ENCODE assay signal across 8 mouse cellular contexts in genomic region chr6:86823051-86823431, GRCm38 (mm10). TPM values are rescaled to one million over a fixed set of nuclear protein-coding genes. Genes with fewer than 3 reads are reported as not detected.
DNase-seq lines count a peak whose midpoint lies in the region; ATAC-seq and TF ChIP-seq lines count a peak whose summit lies in the region.

No protein-coding gene starts in this region.

- TF ChIP-seq CTCF in stomach, postnatal 0 days (IDR thresholded peaks at IDR 0.05; ENCODE audit: low read depth): no peak

- no peak overlapping the region for H3K4me2 ChIP-seq in forebrain, embryonic 14.5 days (ENCODE audit: low read length)
- peak overlapping the region; percentile 55 for H3K4me2 ChIP-seq in liver, embryonic 11.5 days
- H3K4me2 ChIP-seq in limb, embryonic 12.5 days: peak overlapping the region; percentile 46
- peak overlapping the region; percentile 49; the same call in 1 of the 2 replicates for H3K4me2 ChIP-seq in stomach, postnatal 0 days (replicated peaks; ENCODE audit: low read depth)

- 29% methylated on average over 9 of the region's 9 CpGs for WGBS in forebrain, embryonic 10.5 days
- 26% methylated on average over 9 of the region's 9 CpGs for WGBS in forebrain, embryonic 14.5 days
- WGBS in liver, embryonic 11.5 days: 23% methylated on average over 9 of the region's 9 CpGs
- 28% methylated on average over 9 of the region's 9 CpGs for WGBS in limb, embryonic 12.5 days
- WGBS in stomach, postnatal 0 days: 29% methylated on average over 9 of the region's 9 CpGs

- H3K27ac ChIP-seq in forebrain, embryonic 10.5 days: no peak overlapping the region
- no peak overlapping the region for H3K27ac ChIP-seq in forebrain, embryonic 14.5 days (ENCODE audit: low read depth, low read length)
- no peak overlapping the region for H3K27ac ChIP-seq in liver, embryonic 11.5 days (ENCODE audit: low read depth, low read length)
- no peak overlapping the region for H3K27ac ChIP-seq in limb, embryonic 12.5 days
- H3K27ac ChIP-seq in stomach, postnatal 0 days (replicated peaks): no peak overlapping the region

- H3K27me3 ChIP-seq in forebrain, embryonic 10.5 days (ENCODE audit: poor library complexity, severe bottlenecking): peaks cover 27% of the 10 kb centered on the region
- H3K27me3 ChIP-seq in forebrain, embryonic 14.5 days (replicated peaks; ENCODE audit: control insufficient read depth, insufficient read depth, low read length): no peaks in the 10 kb centered on the region
- H3K27me3 ChIP-seq in liver, embryonic 11.5 days (replicated peaks; ENCODE audit: control insufficient read depth, insufficient read depth, low read length): peaks cover 3% of the 10 kb centered on the region; the same call in 1 of the 2 replicates
- H3K27me3 ChIP-seq in limb, embryonic 12.5 days: peaks cover 17% of the 10 kb centered on the region
- no peaks in the 10 kb centered on the region for H3K27me3 ChIP-seq in stomach, postnatal 0 days (ENCODE audit: control insufficient read depth, insufficient read depth, low read length)

- DNase-seq in forebrain, embryonic 10.5 days (ENCODE audit: extremely low spot score, low spot score): no peak
- no peak for DNase-seq in forebrain, embryonic 14.5 days (ENCODE audit: low spot score)
- DNase-seq in liver, embryonic 11.5 days (ENCODE audit: low spot score): no peak
- no peak for DNase-seq in liver
- DNase-seq in stomach, postnatal 0 days (ENCODE audit: low spot score): no peak
- no peak for DNase-seq in ovary, adult 18-20 months (ENCODE audit: low spot score)
- DNase-seq in cerebellum, postnatal 4 days (ENCODE audit: low spot score in 2 of 2): no peak

- peaks cover 14% of the 10 kb centered on the region for H3K4me1 ChIP-seq in forebrain, embryonic 10.5 days
- no peaks in the 10 kb centered on the region for H3K4me1 ChIP-seq in forebrain, embryonic 14.5 days (ENCODE audit: control insufficient read depth, insufficient read depth, low read length)
- H3K4me1 ChIP-seq in liver, embryonic 11.5 days (replicated peaks; ENCODE audit: control insufficient read depth, insufficient read depth, low read length): no peaks in the 10 kb centered on the region
- peaks cover 9% of the 10 kb centered on the region for H3K4me1 ChIP-seq in limb, embryonic 12.5 days (replicated peaks)
- no peaks in the 10 kb centered on the region for H3K4me1 ChIP-seq in stomach, postnatal 0 days (replicated peaks; ENCODE audit: control insufficient read depth, insufficient read depth)

- 0 out of 2 replicates have a peak overlapping the region, but pooled peaks have one; percentile 24 for H3K4me3 ChIP-seq in forebrain, embryonic 10.5 days
- no peak overlapping the region for H3K4me3 ChIP-seq in forebrain, embryonic 14.5 days (ENCODE audit: low read depth, low read length)
- H3K4me3 ChIP-seq in liver, embryonic 11.5 days (ENCODE audit: low read depth, low read length): no peak overlapping the region
- no peak overlapping the region for H3K4me3 ChIP-seq in limb, embryonic 12.5 days (replicated peaks)
- no peak overlapping the region for H3K4me3 ChIP-seq in stomach, postnatal 0 days (ENCODE audit: low read depth, low read length)

- no peaks in the 10 kb centered on the region for H3K9me3 ChIP-seq in forebrain, embryonic 10.5 days
- no peaks in the 10 kb centered on the region for H3K9me3 ChIP-seq in forebrain, embryonic 14.5 days (replicated peaks; ENCODE audit: control insufficient read depth, low read length)
- no peaks in the 10 kb centered on the region for H3K9me3 ChIP-seq in liver, embryonic 11.5 days (ENCODE audit: control insufficient read depth, low read length)
- no peaks in the 10 kb centered on the region for H3K9me3 ChIP-seq in limb, embryonic 12.5 days
- H3K9me3 ChIP-seq in stomach, postnatal 0 days (ENCODE audit: control insufficient read depth, low read length): no peaks in the 10 kb centered on the region

- no peak for TF ChIP-seq EP300 in stomach, postnatal 0 days (optimal IDR thresholded peaks at IDR 0.05)

- no peak overlapping the region for H3K9ac ChIP-seq in forebrain, embryonic 14.5 days (ENCODE audit: low read length)
- no peak overlapping the region for H3K9ac ChIP-seq in liver, embryonic 11.5 days (ENCODE audit: low read depth, low read length)
- H3K9ac ChIP-seq in limb, embryonic 12.5 days (replicated peaks): no peak overlapping the region
- no peak overlapping the region for H3K9ac ChIP-seq in stomach, postnatal 0 days (ENCODE audit: low read length)

- ATAC-seq in forebrain, embryonic 14.5 days: no peak
- ATAC-seq in liver, embryonic 11.5 days (replicated peaks; ENCODE audit: low FRiP score): no peak
- no peak for ATAC-seq in limb, embryonic 12.5 days (ENCODE audit: insufficient number of reproducible peaks, insufficient read depth, low FRiP score, low TSS enrichment, low read depth)
- no peak for ATAC-seq in stomach, postnatal 0 days (ENCODE audit: low FRiP score, low TSS enrichment)

- H3K36me3 ChIP-seq in forebrain, embryonic 10.5 days (replicated peaks): no peaks in the 10 kb centered on the region
- no peaks in the 10 kb centered on the region for H3K36me3 ChIP-seq in forebrain, embryonic 14.5 days (ENCODE audit: control insufficient read depth, insufficient read depth, low read length)
- no peaks in the 10 kb centered on the region for H3K36me3 ChIP-seq in liver, embryonic 11.5 days (ENCODE audit: control insufficient read depth, insufficient read depth, low read length)
- no peaks in the 10 kb centered on the region for H3K36me3 ChIP-seq in limb, embryonic 12.5 days
- no peaks in the 10 kb centered on the region for H3K36me3 ChIP-seq in stomach, postnatal 0 days (ENCODE audit: control insufficient read depth, insufficient read depth, low read length)

RNA-seq across cellular contexts. Expression of gene Aak1, which starts 26.3 kb away (rescaled TPM):
- 11.4 and 13.6 TPM in 2 replicates for polyA plus RNA-seq in forebrain, embryonic 10.5 days (2016; fragmentation: Nextera tagmentation; extraction: Ambion mirVana)
- 23.5 and 30.9 TPM in 2 replicates for polyA plus RNA-seq in forebrain, embryonic 14.5 days (2014; fragmentation: Nextera tagmentation; extraction: Ambion mirVana)
- 13.1 TPM in 2 replicates for polyA plus RNA-seq in liver, embryonic 11.5 days (2014; fragmentation: Nextera tagmentation; extraction: Ambion mirVana)
- polyA plus RNA-seq in limb, embryonic 12.5 days (2016; fragmentation: Nextera tagmentation; extraction: Ambion mirVana): 15.6 and 18.8 TPM in 2 replicates
- 5.6 and 5.8 TPM in 2 replicates for polyA plus RNA-seq in stomach, postnatal 0 days (2015; fragmentation: Nextera tagmentation; extraction: Ambion mirVana)

RNA-seq across cellular contexts. Expression of gene Anxa4, which starts 29.7 kb away (rescaled TPM):
- 4.2 TPM in 2 replicates for polyA plus RNA-seq in forebrain, embryonic 10.5 days (2016; fragmentation: Nextera tagmentation; extraction: Ambion mirVana)
- polyA plus RNA-seq in forebrain, embryonic 14.5 days (2014; fragmentation: Nextera tagmentation; extraction: Ambion mirVana): 6.5 and 7.2 TPM in 2 replicates
- polyA plus RNA-seq in liver, embryonic 11.5 days (2014; fragmentation: Nextera tagmentation; extraction: Ambion mirVana): 41.8 and 43.0 TPM in 2 replicates
- 17.9 and 18.6 TPM in 2 replicates for polyA plus RNA-seq in limb, embryonic 12.5 days (2016; fragmentation: Nextera tagmentation; extraction: Ambion mirVana)
- 111 and 114 TPM in 2 replicates for polyA plus RNA-seq in stomach, postnatal 0 days (2015; fragmentation: Nextera tagmentation; extraction: Ambion mirVana)
